8 mouse cellular contexts compared by ENCODE assay signal in genomic region chr4:133675594-133676016, GRCm38 (mm10). TPM values are rescaled to one million over a fixed set of nuclear protein-coding genes. Genes with fewer than 3 reads are reported as not detected.
DNase-seq lines count a peak whose midpoint lies in the region; ATAC-seq and TF ChIP-seq lines count a peak whose summit lies in the region.

No protein-coding gene starts in this region.

- H3K27ac ChIP-seq in forebrain, embryonic 13.5 days, result peak overlapping the region; percentile 75
- H3K27ac ChIP-seq in limb, embryonic 13.5 days, result peak overlapping the region; percentile 35; the same call in 1 of the 2 replicates
- peak overlapping the region; percentile 55; the same call in 1 of the 2 replicates for H3K27ac ChIP-seq in midbrain, embryonic 14.5 days (replicated peaks; ENCODE audit: low read depth, low read length)

- peak; percentile 45 for DNase-seq in G1E (ENCODE audit: low spot score)
- DNase-seq in adrenal gland, postnatal 25 days, result peak; percentile 82
- peak; percentile 78 for DNase-seq in heart, postnatal 4 days
- peak; percentile 78 for DNase-seq in midbrain, embryonic 14.5 days
- DNase-seq in testis, postnatal 14 days (ENCODE audit: low spot score), result peak; percentile 58
- no peak for DNase-seq in spleen, postnatal 14 days (ENCODE audit: low spot score in 2 of 2)

- H3K4me3 ChIP-seq in G1E (ENCODE audit: low read depth, low read length), result peak overlapping the region; percentile 5; the same call in 1 of the 2 replicates
- no peak overlapping the region for H3K4me3 ChIP-seq in forebrain, embryonic 13.5 days
- H3K4me3 ChIP-seq in limb, embryonic 13.5 days, result no peak overlapping the region
- no peak overlapping the region for H3K4me3 ChIP-seq in midbrain, embryonic 14.5 days (replicated peaks; ENCODE audit: low read depth, low read length)

- H3K27me3 ChIP-seq in G1E (ENCODE audit: insufficient read depth, low read length), result no peaks in the 10 kb centered on the region
- H3K27me3 ChIP-seq in forebrain, embryonic 13.5 days, result no peaks in the 10 kb centered on the region
- no peaks in the 10 kb centered on the region for H3K27me3 ChIP-seq in limb, embryonic 13.5 days
- no peaks in the 10 kb centered on the region for H3K27me3 ChIP-seq in midbrain, embryonic 14.5 days (ENCODE audit: control insufficient read depth, insufficient read depth, low read length)

- H3K36me3 ChIP-seq in G1E (replicated peaks), result peaks cover 30% of the 10 kb centered on the region
- H3K36me3 ChIP-seq in forebrain, embryonic 13.5 days (ENCODE audit: poor library complexity, severe bottlenecking), result peaks cover 22% of the 10 kb centered on the region
- H3K36me3 ChIP-seq in limb, embryonic 13.5 days, result peaks cover 21% of the 10 kb centered on the region
- H3K36me3 ChIP-seq in midbrain, embryonic 14.5 days (ENCODE audit: control insufficient read depth, insufficient read depth, low read length), result peaks cover 20% of the 10 kb centered on the region

- no peak overlapping the region for H3K9ac ChIP-seq in forebrain, embryonic 13.5 days
- H3K9ac ChIP-seq in limb, embryonic 13.5 days, result no peak overlapping the region
- H3K9ac ChIP-seq in midbrain, embryonic 14.5 days (replicated peaks; ENCODE audit: low read length), result no peak overlapping the region

- 2% methylated on average over 5 of the region's 5 CpGs for WGBS in forebrain, embryonic 13.5 days
- WGBS in limb, embryonic 13.5 days, result 10% methylated on average over 5 of the region's 5 CpGs
- WGBS in midbrain, embryonic 14.5 days, result 1% methylated on average over 5 of the region's 5 CpGs

- no peaks in the 10 kb centered on the region for H3K9me3 ChIP-seq in G1E (replicated peaks)
- no peaks in the 10 kb centered on the region for H3K9me3 ChIP-seq in forebrain, embryonic 13.5 days (replicated peaks)
- H3K9me3 ChIP-seq in limb, embryonic 13.5 days, result no peaks in the 10 kb centered on the region
- no peaks in the 10 kb centered on the region for H3K9me3 ChIP-seq in midbrain, embryonic 14.5 days (ENCODE audit: control insufficient read depth, low read length)

- peaks cover 82% of the 10 kb centered on the region for H3K4me1 ChIP-seq in G1E (ENCODE audit: insufficient read depth, low read depth, low read length)
- peaks cover 60% of the 10 kb centered on the region for H3K4me1 ChIP-seq in forebrain, embryonic 13.5 days
- H3K4me1 ChIP-seq in limb, embryonic 13.5 days, result peaks cover 49% of the 10 kb centered on the region
- H3K4me1 ChIP-seq in midbrain, embryonic 14.5 days (ENCODE audit: control insufficient read depth, insufficient read depth, low read length), result peaks cover 18% of the 10 kb centered on the region; the same call in 1 of the 2 replicates

- H3K4me2 ChIP-seq in forebrain, embryonic 13.5 days, result peak overlapping the region; percentile 23; the same call in 1 of the 2 replicates
- H3K4me2 ChIP-seq in limb, embryonic 13.5 days (replicated peaks), result no peak overlapping the region
- no peak overlapping the region for H3K4me2 ChIP-seq in midbrain, embryonic 14.5 days (ENCODE audit: low read length)

- peak; percentile 30; the same call in 1 of the 2 replicates for ATAC-seq in G1E (ENCODE audit: extremely low read depth, insufficient number of reproducible peaks, low FRiP score, poor library complexity, severe bottlenecking)
- ATAC-seq in forebrain, embryonic 13.5 days, result peak; percentile 31; the same call in 1 of the 2 replicates
- ATAC-seq in limb, embryonic 13.5 days (ENCODE audit: low FRiP score, low read depth), result no peak
- no peak for ATAC-seq in midbrain, embryonic 14.5 days (ENCODE audit: low FRiP score, low TSS enrichment)

- TF ChIP-seq CTCF in G1E (IDR thresholded peaks at IDR 0.05; ENCODE audit: low read depth, low read length), result no peak

RNA-seq across cellular contexts. Expression of gene Pigv, which starts 3.2 kb away (rescaled TPM):
- total RNA-seq in G1E (2014; fragmentation: Nextera tagmentation) (13.2 and 15.4 TPM in 2 replicates), G1E (2017) (5.6 and 5.7 TPM in 2 replicates)
- polyA plus RNA-seq in G1E (2012), result 11.4 and 12.7 TPM in 2 replicates
- total RNA-seq in adrenal gland, postnatal 25 days (2021), result 17.1 and 24.6 TPM in 2 replicates
- 13.6 and 14.5 TPM in 2 replicates for polyA plus RNA-seq in forebrain, embryonic 13.5 days (2015; fragmentation: Nextera tagmentation; extraction: Ambion mirVana)
- total RNA-seq in heart, postnatal 4 days (2021), result 10 to 100 TPM in 1 of 2 experiments, 1 to 10 TPM in 1; 9.8 to 12.0 TPM
- polyA plus RNA-seq in limb, embryonic 13.5 days (2015; fragmentation: Nextera tagmentation; extraction: Ambion mirVana), result 14.7 and 17.1 TPM in 2 replicates
- polyA plus RNA-seq in midbrain, embryonic 14.5 days (2014; fragmentation: Nextera tagmentation; extraction: Ambion mirVana), result 9.4 and 10.8 TPM in 2 replicates

RNA-seq across cellular contexts. Expression of gene Zdhhc18, which starts 25.7 kb away (rescaled TPM):
- 9.6 and 11.7 TPM in 2 replicates for total RNA-seq in G1E (2014; fragmentation: Nextera tagmentation)
- 4.4 and 5.3 TPM in 2 replicates for total RNA-seq in G1E (2017)
- polyA plus RNA-seq in G1E (2012), result 11.1 and 11.6 TPM in 2 replicates
- 20.9 and 23.0 TPM in 2 replicates for total RNA-seq in adrenal gland, postnatal 25 days (2021)
- polyA plus RNA-seq in forebrain, embryonic 13.5 days (2015; fragmentation: Nextera tagmentation; extraction: Ambion mirVana), result 3.2 and 4.6 TPM in 2 replicates
- total RNA-seq in heart, postnatal 4 days (2021), result 10 to 100 TPM; 21.4 to 22.1 TPM
- 3.1 and 5.9 TPM in 2 replicates for polyA plus RNA-seq in limb, embryonic 13.5 days (2015; fragmentation: Nextera tagmentation; extraction: Ambion mirVana)
- 3.8 and 5.8 TPM in 2 replicates for polyA plus RNA-seq in midbrain, embryonic 14.5 days (2014; fragmentation: Nextera tagmentation; extraction: Ambion mirVana)

Comparison
In these comparisons a context has a peak if more than half of its experiments do, and no peak if none do; other contexts are left out.
1. ATAC-seq: peak in G1E (single experiment) and forebrain, embryonic 13.5 days (single experiment); none in limb, embryonic 13.5 days (single experiment) and midbrain, embryonic 14.5 days (single experiment).
2. DNase-seq: peak in G1E (single experiment), adrenal gland, postnatal 25 days (single experiment), heart, postnatal 4 days (single experiment), midbrain, embryonic 14.5 days (single experiment) and testis, postnatal 14 days (single experiment); none in spleen, postnatal 14 days (0 of 2).
3. Peak in every context shown above with its lines, with median percentiles within 50 percentile points of each other: H3K27ac ChIP-seq.